Mouse (Mus musculus) embryonic facial prominence, embryonic 13.5 days (tissue): ENCODE results near the gene Gnaq. TPM values are rescaled to one million over a fixed set of nuclear protein-coding genes. Genes with fewer than 3 reads are reported as not detected.

Experiments
- ATAC-seq: fragments of 200-750 bp; cut with Nextera tagmentation; 2 replicates; pipeline ENCODE4 v1.8.0; 2017; ENCODE audit warnings: low read depth; ENCODE audit not compliant: insufficient number of reproducible peaks, insufficient read depth, low FRiP score, low TSS enrichment
- H3K27ac ChIP-seq: fragments of 300-500 bp; sonication (generic); 2 replicates; pipeline ENCODE4 v1.5.1; 2015; ENCODE audit warnings: moderate library complexity, mild to moderate bottlenecking, inconsistent platforms
- H3K27me3 ChIP-seq: fragments of 300-500 bp; sonication (generic); 2 replicates; pipeline ENCODE4 v1.6.1; 2015; ENCODE audit warnings: mild to moderate bottlenecking, inconsistent platforms
- H3K36me3 ChIP-seq: fragments of 300-500 bp; sonication (generic); 2 replicates; pipeline ENCODE4 v1.6.1; 2015; ENCODE audit warnings: mild to moderate bottlenecking, inconsistent platforms
- H3K4me1 ChIP-seq: fragments of 300-500 bp; sonication (generic); 2 replicates; pipeline ENCODE4 v1.6.1; 2015; ENCODE audit warnings: inconsistent platforms
- H3K4me2 ChIP-seq: fragments of 300-500 bp; sonication (generic); 2 replicates; pipeline ENCODE4 v1.6.1; 2015; ENCODE audit warnings: moderate library complexity, mild to moderate bottlenecking, inconsistent platforms
- H3K4me3 ChIP-seq: fragments of 300-500 bp; sonication (generic); 2 replicates; pipeline ENCODE4 v1.5.1; 2015; ENCODE audit warnings: mild to moderate bottlenecking, inconsistent platforms
- H3K9ac ChIP-seq: fragments of 300-500 bp; sonication (generic); 2 replicates; pipeline ENCODE4 v1.6.1; 2015; ENCODE audit warnings: mild to moderate bottlenecking, inconsistent platforms
- H3K9me3 ChIP-seq: fragments of 300-500 bp; sonication (generic); 2 replicates; pipeline ENCODE4 v1.6.1; 2016; ENCODE audit warnings: inconsistent platforms
- WGBS: fragments of 180-500 bp; shearing (Covaris S2); methylation state at CpG from one replicate; pipeline ENCODE4 v1.1.7; 2015; ENCODE audit warnings: mixed read lengths; 5-methylcytosine and 5-hydroxymethylcytosine counted together
- polyA plus RNA-seq: library from polyadenylated mRNA; unstranded; fragments of >200 nt; fragmentation: Nextera tagmentation; extraction: Ambion mirVana; gene quantifications from 2 replicates; pipeline ENCODE4 v1.2.1, GENCODE M21; 2015

Gnaq gene
- polyA plus RNA-seq, 1 experiment from 2014 or later: 29.9 TPM

DNA sequence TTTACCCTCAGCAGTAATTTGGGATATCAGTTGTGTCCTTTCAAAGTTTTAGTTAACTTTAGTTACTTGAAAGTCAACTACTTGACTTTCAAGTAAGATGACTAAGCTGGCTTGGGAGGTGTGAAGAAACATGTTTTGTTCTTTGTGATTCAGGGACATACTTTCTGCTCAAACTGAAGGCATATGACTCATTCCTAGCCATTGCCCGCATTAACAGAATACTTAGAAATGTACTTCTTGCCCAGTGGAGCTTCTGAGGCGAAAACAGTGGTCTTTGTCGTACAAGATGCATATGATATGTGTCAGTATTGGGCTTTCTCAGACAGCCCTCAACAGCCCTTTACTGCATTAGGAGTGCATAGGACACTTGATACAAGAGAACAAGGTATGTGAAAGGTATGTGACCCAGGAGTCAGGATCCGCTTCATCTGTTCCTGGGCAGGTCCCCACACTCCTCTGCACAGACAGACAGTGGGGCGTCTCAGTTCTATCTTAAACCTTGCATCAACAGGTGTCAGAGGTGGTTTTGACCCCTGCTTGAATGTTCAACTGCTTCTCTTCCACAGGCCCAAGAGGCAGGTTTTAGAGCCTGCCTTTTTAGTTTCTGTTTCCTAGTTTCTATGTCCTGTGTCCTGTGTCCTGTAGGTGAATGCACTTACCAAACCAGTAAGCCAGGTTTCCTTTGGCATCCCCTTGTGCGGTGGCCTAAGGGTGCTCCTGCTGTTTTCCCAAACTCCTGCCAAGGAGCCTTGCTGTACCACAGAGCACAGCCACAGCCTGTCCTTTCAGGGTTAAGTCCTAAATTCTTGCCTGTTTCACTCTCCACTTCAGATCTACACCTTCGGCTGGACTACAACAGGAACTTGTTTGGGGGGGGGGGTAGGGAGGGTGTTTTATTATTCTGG is 72.4 kb downstream of the Gnaq start:
- Histone ChIP-seq H3K4me3 (no peak overlapping the region), H3K27ac (no peak overlapping the region), H3K4me1 (peaks cover 6% of the 10 kb centered on the region), H3K36me3 (0 out of 2 replicates have a peak, but pooled peaks cover 3% of the 10 kb centered on the region), H3K9me3 (no peaks in the 10 kb centered on the region), H3K27me3 (no peaks in the 10 kb centered on the region), H3K4me2 (no peak overlapping the region), H3K9ac (no peak overlapping the region)
- ATAC-seq: no peak
- WGBS: 69% methylated on average over 7 of the region's 7 CpGs

DNA sequence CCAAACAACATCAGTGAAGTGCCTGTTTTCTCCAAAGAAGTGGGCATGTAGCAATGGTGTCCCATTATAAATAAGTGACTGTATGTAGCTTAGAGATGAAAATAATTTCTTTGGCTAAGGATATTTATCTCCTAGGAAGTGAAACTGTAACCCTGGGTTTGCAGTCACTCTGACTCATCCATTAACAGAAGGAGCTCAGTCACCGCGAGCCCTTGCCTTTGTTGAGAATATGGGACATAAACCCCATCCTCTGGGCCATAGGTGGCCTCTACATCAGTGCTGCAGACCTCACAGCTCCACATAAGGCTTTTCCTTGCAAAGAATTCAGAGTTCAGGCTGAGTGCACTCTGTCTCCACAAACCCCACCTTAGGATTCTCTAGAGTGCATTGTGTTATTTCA is 77.0 kb downstream of the Gnaq start:
- H3K4me1 ChIP-seq: peaks cover 6% of the 10 kb centered on the region
- H3K36me3 ChIP-seq: no peaks in the 10 kb centered on the region
- H3K4me3 ChIP-seq: no peak overlapping the region
- H3K4me2 ChIP-seq: no peak overlapping the region
- no peak overlapping the region for H3K27ac ChIP-seq
- H3K9ac ChIP-seq: no peak overlapping the region
- no peaks in the 10 kb centered on the region for H3K27me3 ChIP-seq
- no peaks in the 10 kb centered on the region for H3K9me3 ChIP-seq
- WGBS: 95% methylated on average over 2 of the region's 2 CpGs
- no peak for ATAC-seq

DNA sequence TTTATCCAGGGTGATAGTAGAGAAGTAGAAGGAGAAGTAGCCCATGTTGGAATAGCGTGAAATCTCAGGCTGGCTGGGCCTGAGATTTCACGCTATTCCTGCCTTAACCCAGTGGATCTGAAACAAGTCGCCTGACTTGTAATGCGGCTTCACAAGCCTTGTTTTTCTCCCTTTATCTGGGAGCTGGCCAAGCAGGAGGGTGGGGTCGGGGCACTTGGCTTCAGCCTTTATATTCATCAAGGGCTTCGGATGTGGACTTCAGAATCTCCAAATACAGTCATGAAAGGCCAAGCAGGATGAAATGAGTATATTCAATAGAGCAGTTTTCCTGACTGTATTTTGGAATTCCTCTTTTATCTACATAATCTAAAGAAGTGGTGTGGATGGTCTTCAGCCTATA is 82.3 kb downstream of the Gnaq start:
- Histone ChIP-seq H3K9me3 (no peaks in the 10 kb centered on the region), H3K27ac (no peak overlapping the region), H3K9ac (no peak overlapping the region), H3K4me1 (peaks cover 8% of the 10 kb centered on the region), H3K36me3 (0 out of 2 replicates have a peak, but pooled peaks cover under 1% of the 10 kb centered on the region), H3K4me2 (no peak overlapping the region), H3K4me3 (no peak overlapping the region), H3K27me3 (no peaks in the 10 kb centered on the region)
- 61% methylated on average over 6 of the region's 6 CpGs for WGBS
- no peak for ATAC-seq

DNA sequence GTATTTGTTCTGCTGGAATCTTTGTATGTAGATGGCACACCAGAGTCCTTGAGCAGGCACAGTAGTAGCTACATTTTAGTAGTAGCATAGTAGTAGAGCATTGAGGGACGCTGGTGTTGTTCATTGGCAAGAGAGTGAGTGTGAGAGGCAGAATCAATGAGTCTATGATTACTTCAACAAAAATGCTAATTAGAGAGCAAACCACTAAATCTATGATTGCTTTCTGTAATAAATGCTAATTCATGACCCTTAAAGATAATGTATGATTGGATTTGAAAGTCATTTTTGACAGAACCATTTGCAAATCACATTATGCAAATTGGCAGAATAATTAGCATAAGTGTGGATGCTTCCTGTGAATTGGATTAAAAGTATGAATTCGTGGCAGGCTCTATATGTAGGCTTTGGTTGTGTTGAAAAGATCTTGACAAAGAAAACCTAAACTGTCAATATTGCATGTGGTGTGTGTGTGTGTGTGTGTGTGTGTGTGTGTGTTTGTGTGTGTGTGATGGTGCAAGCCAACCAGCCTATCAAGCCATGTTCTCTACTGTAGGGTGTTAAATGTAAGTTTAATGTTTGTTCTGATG is 82.9 kb downstream of the Gnaq start:
- Histone ChIP-seq H3K9ac (no peak overlapping the region), H3K27ac (no peak overlapping the region), H3K36me3 (0 out of 2 replicates have a peak, but pooled peaks cover 4% of the 10 kb centered on the region), H3K4me1 (peaks cover 8% of the 10 kb centered on the region), H3K9me3 (no peaks in the 10 kb centered on the region), H3K27me3 (no peaks in the 10 kb centered on the region), H3K4me3 (no peak overlapping the region), H3K4me2 (no peak overlapping the region)
- WGBS: 92% methylated on average over 2 of the region's 2 CpGs
- ATAC-seq: no peak

GRCm38 (mm10) chr19:16219978-16220377 is 87.3 kb downstream of the Gnaq start:
- H3K4me3 ChIP-seq: no peak overlapping the region
- no peaks in the 10 kb centered on the region for H3K9me3 ChIP-seq
- H3K4me1 ChIP-seq: peaks cover 3% of the 10 kb centered on the region
- ATAC-seq: no peak
- H3K36me3 ChIP-seq: peaks cover 15% of the 10 kb centered on the region
- H3K9ac ChIP-seq: no peak overlapping the region
- H3K4me2 ChIP-seq: no peak overlapping the region
- no peak overlapping the region for H3K27ac ChIP-seq
- no peaks in the 10 kb centered on the region for H3K27me3 ChIP-seq
- WGBS: 81% methylated on average over 4 of the region's 4 CpGs

DNA sequence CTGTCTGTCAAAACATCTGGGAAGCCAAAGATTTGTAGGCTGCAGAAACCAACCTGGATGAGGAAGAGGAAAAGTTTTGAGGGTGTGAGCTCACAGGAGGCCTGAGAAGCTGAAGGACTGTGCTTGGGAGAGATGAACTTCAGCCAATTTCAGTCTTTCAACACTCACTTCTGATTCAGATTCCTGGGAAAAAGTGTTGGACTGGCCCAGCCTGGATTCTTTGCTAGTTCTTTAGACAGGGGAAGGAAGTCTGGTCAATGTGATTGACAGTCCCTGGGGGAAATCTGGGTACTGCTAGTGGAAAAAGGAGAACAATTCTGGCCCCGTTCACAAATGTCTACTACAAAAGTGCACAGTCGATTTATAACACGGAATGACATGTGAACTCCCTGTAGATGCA is 89.9 kb downstream of the Gnaq start:
- Histone ChIP-seq H3K9ac (no peak overlapping the region), H3K4me2 (no peak overlapping the region), H3K27ac (no peak overlapping the region), H3K9me3 (no peaks in the 10 kb centered on the region), H3K4me3 (no peak overlapping the region), H3K27me3 (no peaks in the 10 kb centered on the region), H3K36me3 (peaks cover 27% of the 10 kb centered on the region), H3K4me1 (no peaks in the 10 kb centered on the region)
- no peak for ATAC-seq
- WGBS: 66% methylated on average over 3 of the region's 3 CpGs

DNA sequence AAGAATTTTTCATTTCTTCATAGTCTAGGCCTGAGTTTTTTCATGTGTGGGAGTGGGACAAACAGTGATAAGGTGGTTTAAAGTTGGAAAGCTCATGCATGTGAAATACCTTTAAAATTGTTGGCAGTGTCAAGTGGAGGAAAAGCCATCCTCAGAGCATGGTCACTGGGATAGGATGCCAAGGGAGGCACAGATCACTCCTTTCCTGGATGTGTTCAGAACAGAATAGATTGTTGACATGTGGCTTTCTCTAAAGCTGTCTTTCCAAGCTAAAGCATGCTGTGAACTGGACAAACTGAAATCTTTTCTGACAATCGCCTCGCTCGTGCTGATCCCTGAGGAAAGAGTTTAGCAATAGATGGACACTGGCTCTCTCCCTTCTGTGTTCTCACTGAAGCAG is 90.5 kb downstream of the Gnaq start:
- no peaks in the 10 kb centered on the region for H3K9me3 ChIP-seq
- 84% methylated on average over 3 of the region's 3 CpGs for WGBS
- no peak overlapping the region for H3K27ac ChIP-seq
- H3K4me2 ChIP-seq: no peak overlapping the region
- H3K4me1 ChIP-seq: no peaks in the 10 kb centered on the region
- no peaks in the 10 kb centered on the region for H3K27me3 ChIP-seq
- H3K36me3 ChIP-seq: peaks cover 27% of the 10 kb centered on the region
- ATAC-seq: no peak
- H3K4me3 ChIP-seq: no peak overlapping the region
- no peak overlapping the region for H3K9ac ChIP-seq

GRCm38 (mm10) chr19:16224831-16225230 is 92.2 kb downstream of the Gnaq start:
- no peak for ATAC-seq
- H3K4me1 ChIP-seq: no peaks in the 10 kb centered on the region
- no peaks in the 10 kb centered on the region for H3K27me3 ChIP-seq
- peaks cover 27% of the 10 kb centered on the region for H3K36me3 ChIP-seq
- no peak overlapping the region for H3K4me2 ChIP-seq
- H3K4me3 ChIP-seq: no peak overlapping the region
- H3K27ac ChIP-seq: no peak overlapping the region
- no peaks in the 10 kb centered on the region for H3K9me3 ChIP-seq
- H3K9ac ChIP-seq: no peak overlapping the region
- 50% methylated on average over 2 of the region's 2 CpGs for WGBS

GRCm38 (mm10) chr19:16231584-16231983 is 99.0 kb downstream of the Gnaq start:
- Histone ChIP-seq H3K4me2 (no peak overlapping the region), H3K27ac (no peak overlapping the region), H3K4me1 (peaks cover 11% of the 10 kb centered on the region), H3K36me3 (no peaks in the 10 kb centered on the region), H3K27me3 (no peaks in the 10 kb centered on the region), H3K9me3 (no peaks in the 10 kb centered on the region), H3K9ac (no peak overlapping the region), H3K4me3 (no peak overlapping the region)
- no peak for ATAC-seq
- 78% methylated on average over 1 of the region's 1 CpGs for WGBS

DNA sequence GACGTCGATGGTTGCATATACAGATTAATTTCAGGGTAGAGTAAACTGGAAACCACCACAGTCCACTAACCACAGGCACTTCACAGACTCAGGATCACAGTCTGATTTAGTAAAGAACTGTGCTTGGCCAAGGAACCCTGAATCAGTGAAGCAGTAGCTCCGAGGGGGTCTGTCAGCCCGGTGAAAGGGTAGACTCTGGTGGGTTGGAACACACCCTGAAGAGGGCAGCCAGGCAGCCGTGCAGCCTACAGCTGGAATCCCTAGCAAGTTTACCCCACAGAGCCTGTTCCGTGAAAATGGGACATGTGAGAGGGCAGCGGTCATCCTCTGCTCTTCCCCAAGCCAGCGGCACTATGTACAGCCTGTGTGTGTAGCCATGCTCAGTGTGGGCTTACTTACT is 103.0 kb downstream of the Gnaq start:
- no peak for ATAC-seq
- WGBS: 79% methylated on average over 8 of the region's 8 CpGs
- Histone ChIP-seq H3K36me3 (no peaks in the 10 kb centered on the region), H3K4me3 (no peak overlapping the region), H3K9me3 (no peaks in the 10 kb centered on the region), H3K4me1 (peaks cover 43% of the 10 kb centered on the region), H3K4me2 (no peak overlapping the region), H3K9ac (no peak overlapping the region), H3K27me3 (no peaks in the 10 kb centered on the region), H3K27ac (no peak overlapping the region)

- no peak overlapping the region for H3K9ac ChIP-seq
- no peaks in the 10 kb centered on the region for H3K27me3 ChIP-seq
- H3K4me3 ChIP-seq: no peak overlapping the region
- H3K4me1 ChIP-seq: peaks cover 54% of the 10 kb centered on the region
- no peaks in the 10 kb centered on the region for H3K9me3 ChIP-seq
- no peaks in the 10 kb centered on the region for H3K36me3 ChIP-seq
- no peak overlapping the region for H3K4me2 ChIP-seq
- ATAC-seq: no peak
- H3K27ac ChIP-seq: no peak overlapping the region
- WGBS: 88% methylated on average over 1 of the region's 1 CpGs
Observed at GRCm38 (mm10) chr19:16237034-16237433, 104.4 kb downstream of the Gnaq start.

- H3K27ac ChIP-seq: no peak overlapping the region
- no peak for ATAC-seq
- no peaks in the 10 kb centered on the region for H3K27me3 ChIP-seq
- no peak overlapping the region for H3K4me2 ChIP-seq
- H3K9ac ChIP-seq: no peak overlapping the region
- no peaks in the 10 kb centered on the region for H3K9me3 ChIP-seq
- WGBS: 66% methylated on average over 4 of the region's 4 CpGs
- H3K4me3 ChIP-seq: no peak overlapping the region
- peaks cover 63% of the 10 kb centered on the region for H3K4me1 ChIP-seq
- no peaks in the 10 kb centered on the region for H3K36me3 ChIP-seq
Observed at GRCm38 (mm10) chr19:16238072-16238471, 105.4 kb downstream of the Gnaq start.
